Mouse (Mus musculus) spleen, adult 2 months (tissue): ENCODE results near the gene Zfp346.

Experiments used
- CTCF ChIP-seq: fragments of 200-500 bp; IDR thresholded peaks from 2 replicates; pipeline ENCODE4 v1.5.1; 2011; ENCODE audit warnings: mild to moderate bottlenecking, inconsistent platforms; ENCODE audit not compliant: insufficient read depth, insufficient read length, insufficient replicate concordance; ENCODE audit errors: extremely low read depth
- POLR2A ChIP-seq: fragments of 200-500 bp; IDR thresholded peaks from 2 replicates; pipeline ENCODE4 v1.6.1; 2011; ENCODE audit warnings: low read depth, low read length, inconsistent platforms

GRCm38 (mm10) chr13:55179591-55179990 lies 74.5 kb downstream of the Zfp346 start:
- no peak for TF ChIP-seq CTCF
- no peak for TF ChIP-seq POLR2A
